Mouse (Mus musculus) MEL (cell line): Measurements from ENCODE around the gene Plk3. TPM values are rescaled to one million over a fixed set of nuclear protein-coding genes. Genes with fewer than 3 reads are reported as not detected.

Experiments
- DNase-seq: peaks from one replicate; pipeline ENCODE4 v3.0.0; 2011; ENCODE audit warnings: low read depth, low spot score
- H3K27ac ChIP-seq: 2 replicates; pipeline ENCODE4 v1.5.1; 2012; ENCODE audit warnings: low read depth, mild to moderate bottlenecking, control low read depth, low read length, moderate library complexity; ENCODE audit not compliant: control insufficient read depth
- H3K27me3 ChIP-seq, 2 experiments: fragments of 150-350 bp in 1 of 2; sonication (generic) in 1 of 2; 2 replicates each; pipeline ENCODE4 v1.6.1; 2012; ENCODE audit warnings: low read length in 2 of 2, mild to moderate bottlenecking in 2 of 2, improper control_type of control experiment in 1 of 2, moderate library complexity in 1 of 2; ENCODE audit not compliant: insufficient read depth in 2 of 2, control insufficient read depth in 1 of 2
- H3K36me3 ChIP-seq, 2 experiments: 2 replicates each; pipeline ENCODE4 v1.6.1; 2012 to 2014; ENCODE audit warnings: low read length in 2 of 2, improper control_type of control experiment in 1 of 2, inconsistent platforms in 1 of 2, mild to moderate bottlenecking in 1 of 2; ENCODE audit not compliant: insufficient read depth in 2 of 2, control insufficient read depth in 1 of 2
- H3K4me1 ChIP-seq, 2 experiments: fragments of 150-350 bp in 1 of 2; sonication (generic) in 1 of 2; 2 replicates each; pipeline ENCODE4 v1.6.1; 2012; ENCODE audit warnings: low read length in 2 of 2, improper control_type of control experiment in 1 of 2, mild to moderate bottlenecking in 1 of 2; ENCODE audit not compliant: insufficient read depth in 2 of 2, control insufficient read depth in 1 of 2
- H3K4me3 ChIP-seq, 2 experiments: fragments of 150-350 bp in 1 of 2; sonication (generic) in 1 of 2; 2 replicates each; pipeline ENCODE4 v1.5.1; 2012; ENCODE audit warnings: low read depth in 2 of 2, low read length in 2 of 2, mild to moderate bottlenecking in 2 of 2, moderate library complexity in 2 of 2, control low read depth in 1 of 2, improper control_type of control experiment in 1 of 2; ENCODE audit not compliant: control insufficient read depth in 1 of 2, insufficient read depth in 1 of 2
- H3K79me2 ChIP-seq: 2 replicates; pipeline ENCODE4 v1.6.1; 2012; ENCODE audit warnings: mild to moderate bottlenecking, low read length, moderate library complexity; ENCODE audit not compliant: control insufficient read depth, poor library complexity, insufficient read depth
- H3K9ac ChIP-seq: 2 replicates; pipeline ENCODE4 v1.6.1; 2012; ENCODE audit warnings: low read depth, mild to moderate bottlenecking, control low read depth, low read length, moderate library complexity; ENCODE audit not compliant: control insufficient read depth, poor library complexity, severe bottlenecking
- H3K9me3 ChIP-seq: fragments of 150-350 bp; sonication (generic); replicated peaks from 2 replicates; pipeline ENCODE4 v1.6.1; 2012; ENCODE audit warnings: mild to moderate bottlenecking, low read length, improper control_type of control experiment, moderate library complexity; ENCODE audit not compliant: insufficient read depth
- CTCF ChIP-seq, 3 experiments: IDR thresholded peaks in 2 of 3; conservative IDR thresholded peaks in 1 of 3; 2 replicates each; pipeline ENCODE4 v1.5.1; 2011 to 2012; ENCODE audit warnings: low read length in 3 of 3, low read depth in 2 of 3, mild to moderate bottlenecking in 2 of 3, improper control_type of control experiment in 1 of 3, inconsistent platforms in 1 of 3, mixed read lengths in 1 of 3, moderate library complexity in 1 of 3; ENCODE audit not compliant: control insufficient read depth in 1 of 3, insufficient read depth in 1 of 3, poor library complexity in 1 of 3, severe bottlenecking in 1 of 3
- GATA1 ChIP-seq: IDR thresholded peaks from 2 replicates; pipeline ENCODE4 v1.6.1; 2011; ENCODE audit warnings: low read depth, low read length, improper control_type of control experiment
- HCFC1 ChIP-seq: IDR thresholded peaks from 2 replicates; pipeline ENCODE4 v1.6.1; 2012; ENCODE audit warnings: low read depth, mild to moderate bottlenecking, inconsistent platforms, low read length, improper control_type of control experiment, moderate library complexity
- MAZ ChIP-seq: IDR thresholded peaks from 2 replicates; pipeline ENCODE4 v1.6.1; 2012; ENCODE audit warnings: low read depth, mild to moderate bottlenecking, inconsistent platforms, low read length, improper control_type of control experiment
- MXI1 ChIP-seq: IDR thresholded peaks from 2 replicates; pipeline ENCODE4 v1.6.1; 2011; ENCODE audit warnings: mild to moderate bottlenecking, low read depth, low read length, improper control_type of control experiment
- NRF1 ChIP-seq: IDR thresholded peaks from 2 replicates; pipeline ENCODE4 v1.6.1; 2014; ENCODE audit warnings: low read depth, mild to moderate bottlenecking, inconsistent platforms, low read length, improper control_type of control experiment, moderate library complexity; ENCODE audit not compliant: poor library complexity, insufficient read depth, severe bottlenecking
- RAD21 ChIP-seq: IDR thresholded peaks from 2 replicates; pipeline ENCODE4 v1.6.1; 2011; ENCODE audit warnings: mild to moderate bottlenecking, low read depth, low read length, improper control_type of control experiment
- TCF12 ChIP-seq: IDR thresholded peaks from 2 replicates; pipeline ENCODE4 v1.6.1; 2014; ENCODE audit warnings: low read depth, mild to moderate bottlenecking, inconsistent platforms, low read length, improper control_type of control experiment, moderate library complexity
- USF2 ChIP-seq, 2 experiments: IDR thresholded peaks; 2 replicates each; pipeline ENCODE4 v1.6.1; 2011 to 2012; ENCODE audit warnings: improper control_type of control experiment in 2 of 2, low read length in 2 of 2, borderline replicate concordance in 1 of 2, inconsistent platforms in 1 of 2, low read depth in 1 of 2, mild to moderate bottlenecking in 1 of 2; ENCODE audit not compliant: insufficient read depth in 1 of 2
- ZKSCAN1 ChIP-seq: IDR thresholded peaks from 2 replicates; pipeline ENCODE4 v1.6.1; 2012; ENCODE audit warnings: low read depth, mild to moderate bottlenecking, inconsistent platforms, low read length, improper control_type of control experiment, moderate library complexity
- ZNF384 ChIP-seq: IDR thresholded peaks from 2 replicates; pipeline ENCODE4 v1.6.1; 2012; ENCODE audit warnings: low read depth, mild to moderate bottlenecking, inconsistent platforms, low read length, improper control_type of control experiment
- polyA plus RNA-seq, 2 experiments: library from polyadenylated mRNA; stranded (reverse) in 1 of 2; unstranded in 1 of 2; fragments of >175 nt in 1 of 2; fragments of >200 nt in 1 of 2; gene quantifications; 2 replicates each; pipeline versions ENCODE4 v1.2.1 to v1.2.4; 2012; ENCODE audit warnings: low replicate concordance in 2 of 2, low read depth in 1 of 2; ENCODE audit not compliant: insufficient read length in 2 of 2, insufficient read depth in 1 of 2, missing spikeins in 1 of 2
- total RNA-seq: library from RNA; depleted of rRNA; stranded (reverse); fragments of 300-350 nt; gene quantifications from 2 replicates; pipeline ENCODE4 v1.2.3, GENCODE M21; 2012

The Plk3 gene
- total and polyA plus RNA-seq, 3 experiments: 5.3 to 13.8 TPM; not detected in 1

DNA sequence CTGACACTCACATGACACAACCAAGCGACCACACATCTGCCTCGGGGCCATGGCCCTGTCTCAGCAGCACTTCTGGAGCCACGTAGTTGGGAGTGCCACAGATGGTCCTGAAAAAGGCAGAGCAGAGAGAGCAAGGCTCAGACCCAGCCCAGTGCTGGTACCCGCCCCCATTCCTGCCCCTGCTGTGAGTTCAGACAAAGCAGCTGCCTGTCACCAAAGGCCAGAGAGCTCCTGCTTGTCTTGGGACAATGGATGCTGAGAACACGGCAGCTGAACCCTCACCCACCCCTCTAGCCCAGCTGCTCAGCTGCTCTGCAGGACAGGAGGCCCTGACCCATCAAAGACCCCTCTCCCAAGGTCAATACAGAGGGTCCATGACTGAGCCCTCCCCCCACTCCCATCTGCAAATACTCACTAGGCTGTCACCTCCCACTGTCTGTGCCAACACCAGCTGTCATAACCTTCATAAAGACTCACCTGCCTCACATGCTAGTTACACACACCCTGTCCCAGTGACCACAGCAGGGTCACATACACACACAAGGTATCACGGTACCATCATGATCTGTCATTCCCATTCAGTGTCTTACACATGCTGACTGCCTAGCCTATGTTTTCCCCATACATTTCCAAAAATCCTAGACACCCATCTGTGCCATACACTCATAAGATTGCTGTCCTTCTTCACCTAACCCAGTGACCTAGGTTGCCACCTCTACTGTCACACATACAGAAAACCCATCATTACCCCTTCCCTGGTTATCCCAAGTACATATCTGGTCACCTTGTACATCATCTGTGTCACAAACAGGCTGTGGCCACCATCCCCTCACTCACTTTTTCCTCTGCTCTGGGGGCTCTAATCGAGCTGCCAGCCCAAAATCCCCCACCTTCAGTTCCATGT, 1.6 kb downstream of the Plk3 start:
- no peaks in the 10 kb centered on the region for H3K9me3 ChIP-seq
- peaks cover 0 to 5% of the 10 kb centered on the region in 2 experiments; a peak in 2 of 4 replicates for H3K36me3 ChIP-seq
- H3K27ac ChIP-seq: no peak overlapping the region
- H3K4me1 ChIP-seq: peaks cover 9 to 25% of the 10 kb centered on the region in 2 experiments
- no peak for TF ChIP-seq USF2 (IDR thresholded peaks at IDR 0.05; ENCODE audit: borderline replicate concordance in 1 of 2, insufficient read depth in 1 of 2, low read depth in 1 of 2, low read length in 2 of 2)
- TF ChIP-seq NRF1: no peak
- TF ChIP-seq MXI1: no peak
- no peak for TF ChIP-seq MAZ
- no peak for TF ChIP-seq TCF12
- no peak for TF ChIP-seq ZNF384
- TF ChIP-seq RAD21: no peak
- no peak for TF ChIP-seq CTCF (IDR thresholded peaks at IDR 0.05 in 2 of 3, conservative IDR thresholded peaks at IDR 0.05 in 1 of 3; ENCODE audit: control insufficient read depth in 1 of 3, insufficient read depth in 1 of 3, low read depth in 2 of 3, low read length in 3 of 3, poor library complexity in 1 of 3, severe bottlenecking in 1 of 3)
- no peak for TF ChIP-seq HCFC1
- no peak for TF ChIP-seq GATA1
- H3K79me2 ChIP-seq: peaks cover 9% of the 10 kb centered on the region
- H3K27me3 ChIP-seq: no peaks in the 10 kb centered on the region
- H3K9ac ChIP-seq: no peak overlapping the region
- no peak for DNase-seq
- no peak overlapping the region; a peak in 1 of 4 replicates for H3K4me3 ChIP-seq

DNA sequence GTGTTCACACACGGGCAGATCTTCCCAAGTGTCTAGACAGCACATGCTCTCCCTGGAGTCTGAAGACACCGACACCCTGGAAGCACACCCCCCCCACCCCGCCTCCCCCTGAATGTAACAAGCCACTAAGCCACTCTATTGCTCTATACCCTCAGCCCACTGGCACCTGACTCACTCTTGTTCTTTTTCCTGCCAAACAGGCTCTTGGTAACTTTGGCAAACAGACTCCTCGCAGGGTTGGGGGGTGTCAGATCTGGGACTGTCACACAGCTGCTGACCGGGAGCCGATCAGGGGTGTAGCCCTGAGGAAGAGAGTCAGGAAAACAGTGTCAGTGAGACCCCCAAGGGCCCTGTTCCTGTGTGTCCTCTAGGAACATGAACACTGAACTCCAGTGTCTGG, 2.6 kb downstream of the Plk3 start:
- Histone ChIP-seq H3K4me1 (peaks cover 5 to 29% of the 10 kb centered on the region in 2 experiments), H3K4me3 (no peak overlapping the region), H3K36me3 (peaks cover 0 to 9% of the 10 kb centered on the region in 2 experiments; a peak in 2 of 4 replicates), H3K9me3 (no peaks in the 10 kb centered on the region), H3K27me3 (no peaks in the 10 kb centered on the region), H3K79me2 (peaks cover 9% of the 10 kb centered on the region), H3K27ac (no peak overlapping the region), H3K9ac (no peak overlapping the region)
- TF ChIP-seq NRF1: no peak
- no peak for TF ChIP-seq MAZ
- no peak for TF ChIP-seq USF2 (IDR thresholded peaks at IDR 0.05; ENCODE audit: borderline replicate concordance in 1 of 2, insufficient read depth in 1 of 2, low read depth in 1 of 2, low read length in 2 of 2)
- no peak for TF ChIP-seq ZKSCAN1
- no peak for DNase-seq
